Mouse (Mus musculus) heart, embryonic 14.5 days (tissue): Measurements from ENCODE around the gene Olfr651. TPM values are rescaled to one million over a fixed set of nuclear protein-coding genes. Genes with fewer than 3 reads are reported as not detected.

ENCODE experiments used
- ATAC-seq: fragments of 200-750 bp; cut with Nextera tagmentation; 2 replicates; pipeline ENCODE4 v1.8.0; 2017; ENCODE audit warnings: low read depth, moderate TSS enrichment; ENCODE audit not compliant: insufficient number of reproducible peaks, insufficient read depth, low FRiP score
- H3K27ac ChIP-seq, 2 experiments: fragments of 200-500 bp in 1 of 2; fragments of 300-500 bp in 1 of 2; sonication (generic) in 1 of 2; replicated peaks in 1 of 2; 2 replicates each; pipeline ENCODE4 v1.5.1; 2012 to 2014; ENCODE audit warnings: low read depth in 2 of 2, low read length in 2 of 2, control low read depth in 1 of 2, mild to moderate bottlenecking in 1 of 2, mixed read lengths in 1 of 2; ENCODE audit not compliant: control insufficient read depth in 1 of 2, insufficient read depth in 1 of 2
- H3K27me3 ChIP-seq: fragments of 300-500 bp; sonication (generic); 2 replicates; pipeline ENCODE4 v1.6.1; 2014; ENCODE audit warnings: mild to moderate bottlenecking, low read length, control low read depth; ENCODE audit not compliant: control insufficient read depth, insufficient read depth
- H3K36me3 ChIP-seq: fragments of 300-500 bp; sonication (generic); 2 replicates; pipeline ENCODE4 v1.6.1; 2014; ENCODE audit warnings: mild to moderate bottlenecking, control low read depth, low read length, mixed read lengths; ENCODE audit not compliant: control insufficient read depth, insufficient read depth
- H3K4me1 ChIP-seq, 2 experiments: fragments of 200-500 bp in 1 of 2; fragments of 300-500 bp in 1 of 2; sonication (generic) in 1 of 2; 2 replicates each; pipeline ENCODE4 v1.6.1; 2012 to 2014; ENCODE audit warnings: low read length in 2 of 2, control low read depth in 1 of 2, mixed read lengths in 1 of 2; ENCODE audit not compliant: control insufficient read depth in 2 of 2, insufficient read depth in 2 of 2
- H3K4me2 ChIP-seq: fragments of 300-500 bp; sonication (generic); 2 replicates; pipeline ENCODE4 v1.6.1; 2014; ENCODE audit warnings: mild to moderate bottlenecking, low read length
- H3K4me3 ChIP-seq, 2 experiments: fragments of 200-500 bp in 1 of 2; fragments of 300-500 bp in 1 of 2; sonication (generic) in 1 of 2; 2 replicates each; pipeline ENCODE4 v1.5.1; 2012 to 2014; ENCODE audit warnings: low read length in 2 of 2, mild to moderate bottlenecking in 2 of 2, control low read depth in 1 of 2, low read depth in 1 of 2, moderate library complexity in 1 of 2; ENCODE audit not compliant: control insufficient read depth in 1 of 2, insufficient read depth in 1 of 2
- H3K9ac ChIP-seq: fragments of 300-500 bp; sonication (generic); 2 replicates; pipeline ENCODE4 v1.6.1; 2014; ENCODE audit warnings: mild to moderate bottlenecking, low read length
- H3K9me3 ChIP-seq: fragments of 300-500 bp; sonication (generic); 2 replicates; pipeline ENCODE4 v1.6.1; 2016; ENCODE audit warnings: low read length, control low read depth; ENCODE audit not compliant: control insufficient read depth
- WGBS: fragments of 180-500 bp; shearing (Covaris S2); extraction: QIAGEN DNeasy Blood & Tissue Kit; methylation state at CpG from one replicate; pipeline ENCODE4 v1.1.7; 2014; 5-methylcytosine and 5-hydroxymethylcytosine counted together
- polyA plus RNA-seq: library from polyadenylated mRNA; unstranded; fragments of >200 nt; fragmentation: Nextera tagmentation; extraction: Ambion mirVana; gene quantifications from 2 replicates; pipeline ENCODE4 v1.2.1, GENCODE M21; 2014

The Olfr651 gene
- polyA plus RNA-seq, 1 experiment from 2014 or later = not detected

DNA sequence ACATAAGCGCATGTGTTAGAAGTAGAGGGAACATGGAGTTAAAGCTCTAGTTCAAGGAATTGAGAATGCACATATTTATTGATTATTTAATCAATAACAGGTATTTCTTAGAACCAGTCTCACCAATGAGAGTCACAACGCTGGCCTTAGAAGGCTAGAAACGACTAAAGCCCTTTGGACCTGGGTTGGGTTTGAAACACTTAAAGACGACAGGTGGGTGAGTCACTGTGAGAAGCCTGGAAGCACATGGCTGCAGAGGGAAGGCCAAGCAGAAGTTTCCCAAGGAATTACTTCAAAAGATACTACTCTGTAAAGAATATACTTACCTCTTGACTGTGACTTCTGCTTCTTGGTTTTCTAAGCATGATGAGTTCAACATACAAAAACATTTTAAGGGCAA, 30.9 kb downstream of the Olfr651 start:
- H3K4me2 ChIP-seq = no peak overlapping the region
- H3K9ac ChIP-seq = no peak overlapping the region
- H3K4me1 ChIP-seq = no peaks in the 10 kb centered on the region
- H3K36me3 ChIP-seq = no peaks in the 10 kb centered on the region
- no peaks in the 10 kb centered on the region for H3K27me3 ChIP-seq
- H3K27ac ChIP-seq = no peak overlapping the region
- 73% methylated on average over 4 of the region's 4 CpGs for WGBS
- no peak for ATAC-seq
- H3K4me3 ChIP-seq = no peak overlapping the region
- H3K9me3 ChIP-seq = no peaks in the 10 kb centered on the region

DNA sequence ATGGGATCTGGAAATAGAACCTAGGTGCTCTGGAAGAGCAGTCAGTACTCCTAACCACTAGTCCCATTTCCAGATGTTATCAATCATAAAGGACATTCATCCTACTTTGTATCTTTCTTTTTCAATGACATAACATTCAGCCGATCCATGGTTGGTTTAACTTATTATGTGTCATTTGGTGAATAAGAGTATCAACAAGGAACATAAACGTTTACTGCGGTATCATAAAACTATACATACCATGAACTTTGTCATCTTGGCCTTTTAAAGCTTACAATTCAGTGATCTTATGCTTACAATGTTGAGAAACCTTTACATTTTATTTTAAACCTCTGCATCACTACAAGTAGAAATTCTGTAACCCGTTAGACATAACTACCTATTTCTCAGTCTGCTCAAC, 31.5 kb downstream of the Olfr651 start:
- WGBS = 78% methylated on average over 4 of the region's 4 CpGs
- Histone ChIP-seq H3K9ac (no peak overlapping the region), H3K4me2 (no peak overlapping the region), H3K27ac (no peak overlapping the region), H3K4me3 (no peak overlapping the region), H3K36me3 (no peaks in the 10 kb centered on the region), H3K9me3 (no peaks in the 10 kb centered on the region), H3K27me3 (no peaks in the 10 kb centered on the region), H3K4me1 (no peaks in the 10 kb centered on the region)
- ATAC-seq = no peak

DNA sequence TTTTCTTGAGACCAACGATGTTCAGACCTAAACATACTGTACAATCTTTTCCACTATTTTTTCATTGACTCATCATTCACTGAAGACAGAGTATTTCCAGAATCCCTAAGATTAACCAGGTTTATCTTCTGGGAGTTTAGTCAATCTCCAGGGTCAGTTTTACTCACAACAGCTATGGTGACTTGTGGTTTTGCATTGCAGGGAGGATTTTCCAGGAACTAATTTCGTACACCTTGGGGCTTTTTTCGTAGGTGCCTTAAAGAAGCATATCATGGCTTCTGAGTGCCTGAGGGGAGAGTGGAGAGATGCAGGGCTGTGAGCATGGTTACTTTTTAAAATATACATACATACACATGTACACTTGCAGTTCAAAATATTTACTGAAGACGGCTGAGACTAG, 36.8 kb downstream of the Olfr651 start, which contains the start of gene Olfr654:
Gene Olfr654 (plus strand): TSS at position 301 of the 400 bp plus-strand sequence.
- H3K9me3 ChIP-seq = no peaks in the 10 kb centered on the region

DNA sequence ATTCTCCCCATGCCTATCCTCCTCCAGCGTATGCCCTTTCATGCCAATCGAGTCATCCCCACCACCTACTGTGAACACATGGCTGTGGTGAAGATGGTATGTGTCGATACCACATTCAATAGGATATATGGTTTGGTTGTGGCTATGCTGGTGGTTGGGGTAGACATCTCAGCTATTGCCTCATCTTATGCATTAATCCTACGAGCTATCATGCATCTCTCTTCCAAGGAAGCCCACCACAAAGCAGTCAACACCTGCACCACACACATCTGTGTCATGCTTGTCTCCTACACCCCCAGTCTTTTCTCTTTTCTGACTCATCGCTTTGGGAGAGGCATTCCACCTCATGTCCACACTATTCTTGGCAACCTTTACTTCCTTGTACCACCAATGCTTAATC, 38.3 kb downstream of the Olfr651 start:
- H3K9me3 ChIP-seq = no peaks in the 10 kb centered on the region
- H3K36me3 ChIP-seq = no peaks in the 10 kb centered on the region
- 69% methylated on average over 5 of the region's 5 CpGs for WGBS
- H3K4me3 ChIP-seq = no peak overlapping the region
- no peak overlapping the region for H3K9ac ChIP-seq
- H3K27ac ChIP-seq = no peak overlapping the region
- no peak for ATAC-seq
- H3K4me2 ChIP-seq = no peak overlapping the region
- no peaks in the 10 kb centered on the region for H3K27me3 ChIP-seq
- H3K4me1 ChIP-seq = no peaks in the 10 kb centered on the region

More for the DNA sequence above, 36.8 kb downstream of the Olfr651 start, which contains the start of gene Olfr654:
- no peak for ATAC-seq
- Histone ChIP-seq H3K9ac (no peak within 1 kb of the TSS), H3K4me3 (no peak within 1 kb of the TSS), H3K27me3 (no peaks in the 10 kb centered on the region), H3K27ac (no peak within 1 kb of the TSS), H3K36me3 (no peaks in the 10 kb centered on the region), H3K4me2 (no peak within 1 kb of the TSS), H3K4me1 (no peaks in the 10 kb centered on the region)
- WGBS = 82% methylated on average over 4 of the region's 4 CpGs

DNA sequence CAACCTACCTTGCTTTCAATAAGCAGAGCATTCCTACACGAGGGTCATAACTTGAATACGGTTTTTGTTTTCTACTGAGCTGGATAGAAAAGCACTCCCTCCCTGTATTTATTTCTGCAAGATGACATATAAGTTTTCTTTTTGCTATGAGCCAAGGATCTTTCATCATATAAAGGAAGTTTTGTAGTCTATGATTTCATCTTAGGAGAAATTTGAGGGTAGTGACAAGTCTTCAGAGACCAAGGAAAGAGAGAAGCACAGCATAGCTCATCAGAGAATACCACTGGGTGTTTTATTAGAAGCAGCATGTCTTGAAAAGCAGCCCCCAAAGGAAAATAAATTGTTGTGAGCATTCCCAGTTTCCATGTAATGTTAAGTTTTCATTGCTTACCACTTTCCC, 51.7 kb downstream of the Olfr651 start, which contains the start of gene Olfr655:
Gene Olfr655 (minus strand): TSS at position 101 of the 400 bp plus-strand sequence.
- WGBS = 78% methylated on average over 2 of the region's 2 CpGs
- Histone ChIP-seq H3K4me1 (no peaks in the 10 kb centered on the region), H3K27me3 (no peaks in the 10 kb centered on the region), H3K4me3 (no peak within 1 kb of the TSS), H3K9ac (no peak within 1 kb of the TSS), H3K27ac (no peak within 1 kb of the TSS), H3K36me3 (no peaks in the 10 kb centered on the region), H3K4me2 (no peak within 1 kb of the TSS), H3K9me3 (no peaks in the 10 kb centered on the region)
- ATAC-seq = no peak

DNA sequence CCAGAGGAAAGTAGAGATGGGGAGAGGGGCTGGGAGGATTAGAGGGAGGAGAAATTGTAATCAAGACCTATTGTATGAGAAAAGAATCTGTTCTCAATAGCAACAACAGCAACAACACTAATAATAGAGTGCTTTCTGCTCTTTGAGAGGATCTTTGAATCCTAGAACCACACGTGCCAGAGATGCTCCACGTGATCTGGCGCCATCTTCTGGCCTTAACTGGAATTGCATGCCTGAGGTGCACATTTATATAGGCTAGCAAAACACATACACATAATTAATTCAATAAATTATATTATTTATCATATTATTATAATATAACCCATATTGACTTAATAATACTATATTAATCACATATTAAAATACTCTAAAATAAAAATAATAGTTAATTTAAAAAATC, 53.2 kb downstream of the Olfr651 start:
- WGBS = 3% methylated on average over 3 of the region's 3 CpGs
- no peak overlapping the region for H3K9ac ChIP-seq
- H3K4me3 ChIP-seq = no peak overlapping the region
- H3K4me1 ChIP-seq = no peaks in the 10 kb centered on the region
- H3K9me3 ChIP-seq = no peaks in the 10 kb centered on the region
- no peak overlapping the region for H3K27ac ChIP-seq
- H3K27me3 ChIP-seq = no peaks in the 10 kb centered on the region
- H3K36me3 ChIP-seq = no peaks in the 10 kb centered on the region
- ATAC-seq = no peak
- H3K4me2 ChIP-seq = no peak overlapping the region

Other genes with a start within 250 kb of the Olfr651 start
- gene Trim12a, start 234.7 kb upstream of the Olfr651 start, polyA plus RNA-seq = 8.0 and 9.5 TPM in 2 replicates
- 0.20 TPM in 1 of 2 replicates, not detected in the other for gene Trim34b, start 220.7 kb upstream of the Olfr651 start, polyA plus RNA-seq
- 2.0 and 2.6 TPM in 2 replicates for gene Trim12c, start 196.8 kb upstream of the Olfr651 start, polyA plus RNA-seq
- gene Trim30b, start 180.2 kb upstream of the Olfr651 start, polyA plus RNA-seq = not detected in 2 replicates
- gene Trim30c, start 149.3 kb upstream of the Olfr651 start, polyA plus RNA-seq = 0.11 and 0.23 TPM in 2 replicates
- gene Trim30a, start 84.9 kb upstream of the Olfr651 start, polyA plus RNA-seq = 1.2 and 1.6 TPM in 2 replicates
- 0.70 and 0.98 TPM in 2 replicates for gene Trim30d, start 42.3 kb upstream of the Olfr651 start, polyA plus RNA-seq
- not detected in 2 replicates for gene Olfr652, start 10.8 kb downstream of the Olfr651 start, polyA plus RNA-seq
- gene Olfr653, start 27.2 kb downstream of the Olfr651 start, polyA plus RNA-seq = not detected in 2 replicates
- not detected in 2 replicates for gene Olfr654, start 36.9 kb downstream of the Olfr651 start, polyA plus RNA-seq
- not detected in 2 replicates for gene Olfr655, start 51.6 kb downstream of the Olfr651 start, polyA plus RNA-seq
- not detected in 2 replicates for gene Olfr656, start 63.8 kb downstream of the Olfr651 start, polyA plus RNA-seq
- gene Olfr657, start 74.7 kb downstream of the Olfr651 start, polyA plus RNA-seq = not detected in 2 replicates
- gene Olfr658, start 97.2 kb downstream of the Olfr651 start, polyA plus RNA-seq = not detected in 2 replicates
- gene Olfr659, start 116.6 kb downstream of the Olfr651 start, polyA plus RNA-seq = not detected in 2 replicates
- gene Olfr661, start 136.4 kb downstream of the Olfr651 start, polyA plus RNA-seq = not detected in 2 replicates
- gene Usp17le, start 227.3 kb downstream of the Olfr651 start, polyA plus RNA-seq = not detected in 2 replicates